Mouse (Mus musculus): Measurements from ENCODE around the gene Moxd1. TPM values are rescaled to one million over a fixed set of nuclear protein-coding genes. Genes with fewer than 3 reads are reported as not detected.

Gene Moxd1
- polyA plus RNA-seq, 1 experiment from 2014 or later, result 24.0 TPM

- Histone ChIP-seq H3K9ac (replicated peaks; ENCODE audit: low read length) (no peak overlapping the region), H3K9me3 (ENCODE audit: low read length) (no peaks in the 10 kb centered on the region), H3K4me1 (ENCODE audit: insufficient read depth, low read length) (no peaks in the 10 kb centered on the region), H3K36me3 (ENCODE audit: insufficient read depth, low read length) (no peaks in the 10 kb centered on the region), H3K4me2 (replicated peaks; ENCODE audit: low read depth, low read length) (no peak overlapping the region), H3K27me3 (ENCODE audit: insufficient read depth, low read length) (no peaks in the 10 kb centered on the region), H3K4me3 (ENCODE audit: low read length) (no peak overlapping the region), H3K27ac (ENCODE audit: low read length) (no peak overlapping the region)
- no peak for ATAC-seq (ENCODE audit: low FRiP score, low TSS enrichment)
- WGBS, result 84% methylated on average over 6 of the region's 6 CpGs
These were observed 117.9 kb downstream of the Moxd1 start for GRCm38 (mm10) chr10:24341214-24341589.

- ATAC-seq (ENCODE audit: low FRiP score, low TSS enrichment), result no peak
- no peak overlapping the region for H3K4me3 ChIP-seq (ENCODE audit: low read length)
- H3K4me2 ChIP-seq (replicated peaks; ENCODE audit: low read depth, low read length), result no peak overlapping the region
- H3K4me1 ChIP-seq (ENCODE audit: insufficient read depth, low read length), result no peaks in the 10 kb centered on the region
- H3K27ac ChIP-seq (ENCODE audit: low read length), result no peak overlapping the region
- no peak overlapping the region for H3K9ac ChIP-seq (replicated peaks; ENCODE audit: low read length)
- H3K27me3 ChIP-seq (ENCODE audit: insufficient read depth, low read length), result no peaks in the 10 kb centered on the region
- H3K9me3 ChIP-seq (ENCODE audit: low read length), result no peaks in the 10 kb centered on the region
- 29% methylated on average over 4 of the region's 4 CpGs for WGBS
- no peaks in the 10 kb centered on the region for H3K36me3 ChIP-seq (ENCODE audit: insufficient read depth, low read length)
These were observed 119.8 kb downstream of the Moxd1 start for GRCm38 (mm10) chr10:24343068-24343467.

Other genes starting within 250 kb of the Moxd1 start
- gene Taar6, start 237.9 kb upstream of the Moxd1 start, polyA plus RNA-seq (2015; fragmentation: Nextera tagmentation; extraction: Ambion mirVana), result not detected in 2 replicates
- gene Taar7a, start 230.0 kb upstream of the Moxd1 start, polyA plus RNA-seq (2015; fragmentation: Nextera tagmentation; extraction: Ambion mirVana), result not detected in 2 replicates
- gene Taar7b, start 223.6 kb upstream of the Moxd1 start, polyA plus RNA-seq (2015; fragmentation: Nextera tagmentation; extraction: Ambion mirVana), result not detected in 2 replicates
- not detected in 2 replicates for gene Taar7d, start 196.3 kb upstream of the Moxd1 start, polyA plus RNA-seq (2015; fragmentation: Nextera tagmentation; extraction: Ambion mirVana)
- gene Taar7e, start 185.9 kb upstream of the Moxd1 start, polyA plus RNA-seq (2015; fragmentation: Nextera tagmentation; extraction: Ambion mirVana), result not detected in 2 replicates
- not detected in 2 replicates for gene Taar7f, start 174.0 kb upstream of the Moxd1 start, polyA plus RNA-seq (2015; fragmentation: Nextera tagmentation; extraction: Ambion mirVana)
- not detected in 2 replicates for gene Taar8a, start 147.0 kb upstream of the Moxd1 start, polyA plus RNA-seq (2015; fragmentation: Nextera tagmentation; extraction: Ambion mirVana)
- not detected in 2 replicates for gene Taar8b, start 131.2 kb upstream of the Moxd1 start, polyA plus RNA-seq (2015; fragmentation: Nextera tagmentation; extraction: Ambion mirVana)
- gene Taar8c, start 121.6 kb upstream of the Moxd1 start, polyA plus RNA-seq (2015; fragmentation: Nextera tagmentation; extraction: Ambion mirVana), result not detected in 2 replicates
- not detected in 2 replicates for gene Taar9, start 114.0 kb upstream of the Moxd1 start, polyA plus RNA-seq (2015; fragmentation: Nextera tagmentation; extraction: Ambion mirVana)
- 127 and 146 TPM in 2 replicates for gene Stx7, start 74.2 kb upstream of the Moxd1 start, polyA plus RNA-seq (2015; fragmentation: Nextera tagmentation; extraction: Ambion mirVana)